Mouse (Mus musculus): Measurements from ENCODE around the gene Rab29. TPM values are rescaled to one million over a fixed set of nuclear protein-coding genes. Genes with fewer than 3 reads are reported as not detected.
"Not testable (repeated sequence)": the region's sequence is repeated elsewhere in the genome, so short reads cannot be mapped to it uniquely, and the experiment has no call there.

The Rab29 gene
- polyA plus RNA-seq (2014; fragmentation: Nextera tagmentation; extraction: Ambion mirVana), result 10.3 and 10.4 TPM in 2 replicates

GRCm38 (mm10) chr1:131867093-131867945, at the start of gene Rab29:
Rab29 (plus strand) TSS chr1:131867224.
- DNase-seq (ENCODE audit: low spot score) (peak; percentile 90), ATAC-seq (ENCODE audit: insufficient read depth, low FRiP score, low TSS enrichment) (peak; percentile 97)
- H3K9me3 ChIP-seq (ENCODE audit: control insufficient read depth, low read length), result no peaks in the 10 kb centered on the region
- peak within 1 kb of the TSS; percentile 59 for H3K9ac ChIP-seq (ENCODE audit: low read length)
- H3K4me2 ChIP-seq (ENCODE audit: low read depth), result peak within 1 kb of the TSS; percentile 74
- no peak within 1 kb of the TSS for H3K27ac ChIP-seq (ENCODE audit: low read depth, low read length)
- H3K4me3 ChIP-seq (ENCODE audit: low read depth, low read length), result peak within 1 kb of the TSS; percentile 54
- H3K4me1 ChIP-seq (ENCODE audit: control insufficient read depth, insufficient read depth, low read length), result peaks cover 4% of the 10 kb centered on the region; the same call in 1 of the 2 replicates
- no peaks in the 10 kb centered on the region for H3K36me3 ChIP-seq (ENCODE audit: control insufficient read depth, insufficient read depth, low read length)
- H3K27me3 ChIP-seq (ENCODE audit: control insufficient read depth, insufficient read depth, low read length), result no peaks in the 10 kb centered on the region
- WGBS, result 1% methylated on average over 46 of the region's 46 CpGs

DNA sequence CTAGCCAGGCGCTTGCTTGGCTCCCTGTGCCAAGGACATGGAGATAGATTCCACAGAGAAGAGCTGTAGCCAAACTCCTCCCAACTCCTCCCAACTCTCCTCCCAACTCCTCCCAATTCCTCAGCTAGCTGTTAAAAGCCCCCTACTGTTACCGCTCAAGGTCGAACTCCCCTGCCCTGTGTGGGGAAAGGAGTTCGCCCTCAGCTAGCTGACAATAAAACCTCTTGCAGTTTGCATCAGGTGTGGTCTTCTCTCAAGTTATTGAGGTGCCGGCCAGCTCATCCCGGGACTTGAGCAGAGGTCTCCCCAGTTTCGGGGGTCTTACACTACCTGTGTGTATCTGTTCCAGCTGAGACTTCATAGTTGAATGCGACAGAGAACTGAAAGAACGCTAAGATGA, 46.7 kb upstream of the Rab29 start:
- not testable (repeated sequence) for H3K9ac ChIP-seq (ENCODE audit: low read length); H3K4me3 ChIP-seq (ENCODE audit: low read depth, low read length); DNase-seq (ENCODE audit: low spot score); H3K4me2 ChIP-seq (ENCODE audit: low read depth); H3K9me3 ChIP-seq (ENCODE audit: control insufficient read depth, low read length); H3K4me1 ChIP-seq (ENCODE audit: control insufficient read depth, insufficient read depth, low read length); ATAC-seq (ENCODE audit: insufficient read depth, low FRiP score, low TSS enrichment); H3K27me3 ChIP-seq (ENCODE audit: control insufficient read depth, insufficient read depth, low read length); H3K36me3 ChIP-seq (ENCODE audit: control insufficient read depth, insufficient read depth, low read length); H3K27ac ChIP-seq (ENCODE audit: low read depth, low read length)
- 72% methylated on average over 8 of the region's 9 CpGs for WGBS

DNA sequence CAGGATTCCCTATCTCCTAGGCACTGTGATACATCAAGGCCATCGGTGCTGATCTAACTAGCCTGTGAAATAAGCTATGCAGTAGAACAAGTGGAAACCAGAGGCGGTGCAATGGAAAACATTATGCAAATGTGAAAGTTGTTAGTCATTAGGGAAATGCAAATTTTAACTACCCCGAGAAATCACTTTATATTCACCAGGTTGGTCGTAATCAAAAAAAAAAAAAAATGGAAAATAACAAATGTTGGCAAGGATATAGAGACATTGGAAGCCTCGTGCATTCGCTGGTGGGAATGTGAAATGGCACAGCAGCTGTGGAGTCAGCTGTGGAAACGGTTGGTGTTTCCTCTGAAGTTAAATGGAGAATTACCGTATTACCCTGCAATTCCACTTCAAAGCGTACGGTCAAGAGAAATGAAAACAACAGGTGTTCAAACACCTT, 46.1 kb upstream of the Rab29 start:
- WGBS, result 77% methylated on average over 10 of the region's 10 CpGs
- H3K9ac ChIP-seq (ENCODE audit: low read length), result no peak overlapping the region
- no peak overlapping the region for H3K4me3 ChIP-seq (ENCODE audit: low read depth, low read length)
- no peaks in the 10 kb centered on the region for H3K9me3 ChIP-seq (ENCODE audit: control insufficient read depth, low read length)
- H3K27me3 ChIP-seq (ENCODE audit: control insufficient read depth, insufficient read depth, low read length), result no peaks in the 10 kb centered on the region
- H3K27ac ChIP-seq (ENCODE audit: low read depth, low read length), result no peak overlapping the region
- DNase-seq (ENCODE audit: low spot score) (no peak), ATAC-seq (ENCODE audit: insufficient read depth, low FRiP score, low TSS enrichment) (no peak)
- no peak overlapping the region for H3K4me2 ChIP-seq (ENCODE audit: low read depth)
- no peaks in the 10 kb centered on the region for H3K36me3 ChIP-seq (ENCODE audit: control insufficient read depth, insufficient read depth, low read length)
- no peaks in the 10 kb centered on the region for H3K4me1 ChIP-seq (ENCODE audit: control insufficient read depth, insufficient read depth, low read length)

DNA sequence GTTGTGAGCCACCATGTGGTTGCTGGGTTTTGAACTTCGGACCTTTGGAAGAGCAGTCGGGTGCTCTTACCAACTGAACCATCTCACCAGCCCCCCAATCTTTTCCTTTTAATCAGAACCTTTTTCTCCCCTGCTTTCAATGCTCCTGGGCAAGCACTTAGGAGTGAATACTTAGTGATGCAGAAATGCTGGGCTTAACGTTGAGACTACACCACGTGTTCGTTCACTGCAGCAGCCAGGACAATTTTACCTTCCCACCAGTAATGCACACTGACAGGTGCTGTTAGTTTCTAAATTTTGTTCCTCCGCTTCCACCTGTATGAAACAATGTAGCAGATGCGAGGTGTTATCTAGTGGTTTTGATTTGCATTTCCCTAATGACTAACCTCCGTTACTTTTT, 44.7 kb upstream of the Rab29 start:
- ATAC-seq (ENCODE audit: insufficient read depth, low FRiP score, low TSS enrichment) (no peak), DNase-seq (ENCODE audit: low spot score) (no peak)
- Histone ChIP-seq H3K27me3 (ENCODE audit: control insufficient read depth, insufficient read depth, low read length) (no peaks in the 10 kb centered on the region), H3K27ac (ENCODE audit: low read depth, low read length) (no peak overlapping the region), H3K4me2 (ENCODE audit: low read depth) (no peak overlapping the region), H3K4me3 (ENCODE audit: low read depth, low read length) (no peak overlapping the region), H3K4me1 (ENCODE audit: control insufficient read depth, insufficient read depth, low read length) (no peaks in the 10 kb centered on the region), H3K9me3 (ENCODE audit: control insufficient read depth, low read length) (no peaks in the 10 kb centered on the region), H3K9ac (ENCODE audit: low read length) (no peak overlapping the region), H3K36me3 (ENCODE audit: control insufficient read depth, insufficient read depth, low read length) (no peaks in the 10 kb centered on the region)
- 83% methylated on average over 8 of the region's 8 CpGs for WGBS

GRCm38 (mm10) chr1:131822856-131823492, 44.0 kb upstream of the Rab29 start:
- no peak overlapping the region for H3K27ac ChIP-seq (ENCODE audit: low read depth, low read length)
- DNase-seq (ENCODE audit: low spot score), result no peak
- no peak overlapping the region for H3K9ac ChIP-seq (ENCODE audit: low read length)
- no peaks in the 10 kb centered on the region for H3K27me3 ChIP-seq (ENCODE audit: control insufficient read depth, insufficient read depth, low read length)
- no peak for ATAC-seq (ENCODE audit: insufficient read depth, low FRiP score, low TSS enrichment)
- no peaks in the 10 kb centered on the region for H3K4me1 ChIP-seq (ENCODE audit: control insufficient read depth, insufficient read depth, low read length)
- 85% methylated on average over 1 of the region's 1 CpGs for WGBS
- H3K4me3 ChIP-seq (ENCODE audit: low read depth, low read length), result no peak overlapping the region
- no peaks in the 10 kb centered on the region for H3K36me3 ChIP-seq (ENCODE audit: control insufficient read depth, insufficient read depth, low read length)
- no peaks in the 10 kb centered on the region for H3K9me3 ChIP-seq (ENCODE audit: control insufficient read depth, low read length)
- H3K4me2 ChIP-seq (ENCODE audit: low read depth), result no peak overlapping the region

DNA sequence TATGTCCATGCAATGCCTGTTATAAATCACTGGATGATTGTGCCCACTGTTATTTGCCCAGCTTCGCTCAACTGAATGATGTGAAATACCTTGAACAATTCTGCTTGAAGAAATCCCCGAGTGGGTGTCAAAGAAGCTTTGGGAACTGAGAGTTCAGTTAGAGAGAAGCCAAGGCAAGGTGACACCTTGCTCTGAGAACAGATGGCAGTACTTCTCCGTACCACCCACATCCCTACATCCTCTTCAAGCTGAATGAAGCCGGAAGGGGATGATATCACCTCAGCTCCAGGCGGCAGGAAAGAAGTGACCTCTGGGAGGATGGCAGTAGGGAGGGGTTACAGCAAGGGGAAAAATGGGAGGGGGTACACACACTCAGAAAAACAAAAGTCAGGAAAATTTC, 43.5 kb upstream of the Rab29 start:
- no peak overlapping the region for H3K4me2 ChIP-seq (ENCODE audit: low read depth)
- H3K27ac ChIP-seq (ENCODE audit: low read depth, low read length), result no peak overlapping the region
- H3K4me3 ChIP-seq (ENCODE audit: low read depth, low read length), result no peak overlapping the region
- 46% methylated on average over 5 of the region's 5 CpGs for WGBS
- no peaks in the 10 kb centered on the region for H3K36me3 ChIP-seq (ENCODE audit: control insufficient read depth, insufficient read depth, low read length)
- no peaks in the 10 kb centered on the region for H3K4me1 ChIP-seq (ENCODE audit: control insufficient read depth, insufficient read depth, low read length)
- no peaks in the 10 kb centered on the region for H3K27me3 ChIP-seq (ENCODE audit: control insufficient read depth, insufficient read depth, low read length)
- H3K9ac ChIP-seq (ENCODE audit: low read length), result no peak overlapping the region
- H3K9me3 ChIP-seq (ENCODE audit: control insufficient read depth, low read length), result no peaks in the 10 kb centered on the region
- DNase-seq (ENCODE audit: low spot score), result no peak
- no peak for ATAC-seq (ENCODE audit: insufficient read depth, low FRiP score, low TSS enrichment)

DNA sequence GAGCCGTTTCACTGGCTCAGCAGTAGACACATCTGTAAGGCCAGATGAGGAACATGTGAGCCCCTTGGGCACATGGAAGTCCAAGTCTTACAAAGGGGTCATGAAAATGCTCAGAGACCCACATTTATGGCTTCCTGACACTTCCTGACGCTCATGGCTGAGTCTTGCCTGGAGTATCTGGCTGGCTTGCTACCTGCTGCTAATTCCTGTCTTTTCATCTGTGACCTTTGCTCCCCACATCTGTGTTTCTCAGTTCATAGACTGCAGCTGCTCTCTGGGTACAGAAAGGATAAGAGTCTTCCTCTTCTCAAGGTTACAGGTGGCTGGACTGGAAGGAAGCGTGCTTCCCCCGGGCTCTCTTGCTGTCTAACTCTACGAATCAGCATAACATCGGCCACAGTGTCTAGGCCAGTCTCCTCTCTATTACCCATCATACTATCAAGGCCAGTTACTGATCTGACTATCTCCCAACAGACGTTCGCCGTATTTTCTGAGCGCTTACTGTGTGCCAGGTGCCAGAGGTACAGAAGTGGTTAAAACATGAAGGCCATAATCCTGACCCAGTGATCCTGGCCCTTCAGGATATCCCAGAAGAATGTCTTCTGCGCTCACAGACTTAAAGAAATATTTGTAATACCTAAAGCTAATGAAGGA, 42.4 kb upstream of the Rab29 start:
- Histone ChIP-seq H3K4me3 (ENCODE audit: low read depth, low read length) (no peak overlapping the region), H3K4me1 (ENCODE audit: control insufficient read depth, insufficient read depth, low read length) (peaks cover 5% of the 10 kb centered on the region; the same call in 1 of the 2 replicates), H3K27me3 (ENCODE audit: control insufficient read depth, insufficient read depth, low read length) (no peaks in the 10 kb centered on the region), H3K36me3 (ENCODE audit: control insufficient read depth, insufficient read depth, low read length) (no peaks in the 10 kb centered on the region), H3K4me2 (ENCODE audit: low read depth) (no peak overlapping the region), H3K27ac (ENCODE audit: low read depth, low read length) (no peak overlapping the region), H3K9ac (ENCODE audit: low read length) (no peak overlapping the region), H3K9me3 (ENCODE audit: control insufficient read depth, low read length) (no peaks in the 10 kb centered on the region)
- ATAC-seq (ENCODE audit: insufficient read depth, low FRiP score, low TSS enrichment) (no peak), DNase-seq (ENCODE audit: low spot score) (no peak)
- WGBS, result 76% methylated on average over 11 of the region's 11 CpGs

GRCm38 (mm10) chr1:131827207-131827786, 39.7 kb upstream of the Rab29 start, which contains the start of gene Slc41a1:
Slc41a1 (plus strand) TSS chr1:131827493.
- Histone ChIP-seq H3K9ac (ENCODE audit: low read length) (peak within 1 kb of the TSS; percentile 86), H3K36me3 (ENCODE audit: control insufficient read depth, insufficient read depth, low read length) (no peaks in the 10 kb centered on the region), H3K9me3 (ENCODE audit: control insufficient read depth, low read length) (no peaks in the 10 kb centered on the region), H3K27me3 (ENCODE audit: control insufficient read depth, insufficient read depth, low read length) (no peaks in the 10 kb centered on the region), H3K4me2 (ENCODE audit: low read depth) (peak within 1 kb of the TSS; percentile 66), H3K4me3 (ENCODE audit: low read depth, low read length) (peak within 1 kb of the TSS; percentile 82), H3K4me1 (ENCODE audit: control insufficient read depth, insufficient read depth, low read length) (peaks cover 5% of the 10 kb centered on the region; the same call in 1 of the 2 replicates), H3K27ac (ENCODE audit: low read depth, low read length) (peak within 1 kb of the TSS; percentile 44; the same call in 1 of the 2 replicates)
- ATAC-seq (ENCODE audit: insufficient read depth, low FRiP score, low TSS enrichment), result peak; percentile 62
- DNase-seq (ENCODE audit: low spot score), result no peak
- 3% methylated on average over 25 of the region's 25 CpGs for WGBS

All from neural tube, embryonic 11.5 days (tissue).